Mouse (Mus musculus) kidney, adult 2 months (tissue): ENCODE results near the gene Akap9.

Source experiments
- CTCF ChIP-seq: fragments of 200-500 bp; conservative IDR thresholded peaks from 2 replicates; pipeline ENCODE4 v1.5.1; 2011; ENCODE audit warnings: low read depth, mild to moderate bottlenecking, control low read depth, low read length, moderate library complexity, mixed read lengths; ENCODE audit not compliant: insufficient read depth, insufficient read length
- POLR2A ChIP-seq: fragments of 200-500 bp; IDR thresholded peaks from one replicate; pipeline ENCODE4 v1.6.1; 2011; ENCODE audit warnings: low read depth, low read length, control low read depth

DNA sequence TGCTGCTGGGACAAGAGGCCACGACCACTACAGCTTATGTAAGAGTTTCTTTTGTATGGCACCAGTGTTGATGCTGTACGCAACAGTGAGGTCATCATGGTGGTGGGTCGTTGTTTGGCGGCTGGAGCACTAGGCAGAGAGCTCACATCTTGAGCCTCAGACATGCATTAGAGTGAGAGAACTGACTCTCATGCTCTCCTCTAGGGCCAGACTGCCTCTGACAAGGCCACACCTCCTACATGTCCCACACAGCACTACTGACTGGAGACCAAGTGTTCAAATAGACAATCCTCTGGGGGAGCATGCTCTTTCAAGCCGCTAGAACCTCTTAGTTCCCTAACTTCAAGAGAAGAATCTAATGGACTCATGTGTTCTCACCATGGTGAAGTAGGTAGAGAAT lies 11.5 kb downstream of the Akap9 start:
- no peak for TF ChIP-seq CTCF
- no peak for TF ChIP-seq POLR2A
